Mouse (Mus musculus) forebrain, embryonic 15.5 days (tissue): ENCODE measurements at regions not wholly inside any gene's neighbourhood (a gene's known extent, or its start where the extent isn't known, plus 50 kb on each side); places are given as distances from the start of the nearest gene placed in this dataset.
"Not testable (repeated sequence)": the region's sequence is repeated elsewhere in the genome, so short reads cannot be mapped to it uniquely, and the experiment has no call there.

Experiments
- ATAC-seq: fragments of 200-750 bp; cut with Nextera tagmentation; replicated peaks from 2 replicates; pipeline ENCODE4 v1.8.0; 2017; ENCODE audit warnings: mild to moderate bottlenecking, moderate TSS enrichment, moderate library complexity
- H3K27ac ChIP-seq: fragments of 300-500 bp; sonication (generic); replicated peaks from 2 replicates; pipeline ENCODE4 v1.5.1; 2015; ENCODE audit warnings: mild to moderate bottlenecking, inconsistent platforms
- H3K27me3 ChIP-seq: fragments of 300-500 bp; sonication (generic); 2 replicates; pipeline ENCODE4 v1.6.1; 2015; ENCODE audit warnings: inconsistent platforms
- H3K36me3 ChIP-seq: fragments of 300-500 bp; sonication (generic); 2 replicates; pipeline ENCODE4 v1.6.1; 2015; ENCODE audit warnings: mild to moderate bottlenecking, inconsistent platforms
- H3K4me1 ChIP-seq: fragments of 300-500 bp; sonication (generic); 2 replicates; pipeline ENCODE4 v1.6.1; 2015; ENCODE audit warnings: inconsistent platforms
- H3K4me2 ChIP-seq: fragments of 300-500 bp; sonication (generic); replicated peaks from 2 replicates; pipeline ENCODE4 v1.6.1; 2015; ENCODE audit warnings: mild to moderate bottlenecking, inconsistent platforms
- H3K4me3 ChIP-seq: fragments of 300-500 bp; sonication (generic); 2 replicates; pipeline ENCODE4 v1.5.1; 2015; ENCODE audit warnings: mild to moderate bottlenecking, inconsistent platforms
- H3K9ac ChIP-seq: fragments of 300-500 bp; sonication (generic); replicated peaks from 2 replicates; pipeline ENCODE4 v1.6.1; 2015; ENCODE audit warnings: mild to moderate bottlenecking, inconsistent platforms
- H3K9me3 ChIP-seq: fragments of 300-500 bp; sonication (generic); 2 replicates; pipeline ENCODE4 v1.6.1; 2016; ENCODE audit warnings: inconsistent platforms
- WGBS: fragments of 180-500 bp; shearing (Covaris S2); methylation state at CpG from one replicate; pipeline ENCODE4 v1.1.7; 2015; ENCODE audit warnings: mixed read lengths; 5-methylcytosine and 5-hydroxymethylcytosine counted together

DNA sequence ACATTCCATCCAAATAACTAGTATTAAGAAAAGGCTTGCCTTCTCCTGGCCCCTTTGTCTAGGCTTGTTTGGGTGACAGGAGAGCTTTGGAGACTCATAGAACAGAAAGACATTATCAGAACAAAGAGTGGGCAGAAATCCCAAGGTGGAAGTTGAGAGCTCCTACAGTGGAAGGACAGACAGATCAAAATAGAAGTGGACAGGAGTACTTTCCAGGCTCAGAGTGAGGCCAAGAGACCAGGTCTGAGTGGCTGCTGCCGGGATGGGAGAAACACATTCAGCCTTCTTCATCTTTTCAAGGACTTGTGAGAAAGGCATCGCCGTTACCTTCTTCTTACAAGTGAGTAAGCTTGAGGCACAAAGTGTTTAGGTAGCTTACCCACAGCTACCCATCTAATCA, 197.5 kb downstream of the Fam43a start:
- H3K4me3 ChIP-seq: no peak overlapping the region
- H3K36me3 ChIP-seq: no peaks in the 10 kb centered on the region
- H3K4me1 ChIP-seq: peaks cover 14% of the 10 kb centered on the region
- no peaks in the 10 kb centered on the region for H3K9me3 ChIP-seq
- ATAC-seq: no peak
- no peak overlapping the region for H3K9ac ChIP-seq
- H3K27me3 ChIP-seq: no peaks in the 10 kb centered on the region
- H3K27ac ChIP-seq: no peak overlapping the region
- no peak overlapping the region for H3K4me2 ChIP-seq
- 96% methylated on average over 3 of the region's 3 CpGs for WGBS

DNA sequence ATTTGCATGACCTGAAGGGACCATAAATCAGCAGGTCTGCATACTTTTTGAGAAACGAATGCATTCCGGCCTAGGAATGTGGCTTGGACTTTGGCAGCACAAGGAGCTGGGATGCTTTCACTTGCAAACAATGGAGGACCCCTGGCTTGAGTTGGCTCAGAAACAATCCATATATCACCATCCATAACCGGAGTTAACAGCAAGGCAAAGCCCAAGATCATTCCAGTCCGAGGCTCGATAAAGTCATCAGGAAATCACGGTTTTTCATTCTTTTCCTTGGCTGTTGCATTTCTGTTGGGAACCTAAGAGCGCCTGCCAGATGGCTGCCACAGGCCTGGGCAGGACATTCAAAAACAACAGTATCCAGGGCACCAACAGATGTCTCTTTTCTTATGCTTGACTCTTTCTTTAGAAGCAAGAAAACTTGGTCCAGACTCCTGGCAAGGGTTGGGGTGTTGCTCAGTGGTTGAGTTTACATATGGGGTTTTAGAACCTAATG, 198.5 kb downstream of the Fam43a start:
- Histone ChIP-seq H3K4me3 (no peak overlapping the region), H3K9ac (no peak overlapping the region), H3K9me3 (no peaks in the 10 kb centered on the region), H3K4me2 (no peak overlapping the region), H3K27me3 (no peaks in the 10 kb centered on the region), H3K27ac (no peak overlapping the region), H3K36me3 (no peaks in the 10 kb centered on the region), H3K4me1 (peaks cover 7% of the 10 kb centered on the region)
- WGBS: 71% methylated on average over 7 of the region's 7 CpGs
- 0 out of 2 replicates have a peak, but pooled peaks have one; percentile 26 for ATAC-seq

DNA sequence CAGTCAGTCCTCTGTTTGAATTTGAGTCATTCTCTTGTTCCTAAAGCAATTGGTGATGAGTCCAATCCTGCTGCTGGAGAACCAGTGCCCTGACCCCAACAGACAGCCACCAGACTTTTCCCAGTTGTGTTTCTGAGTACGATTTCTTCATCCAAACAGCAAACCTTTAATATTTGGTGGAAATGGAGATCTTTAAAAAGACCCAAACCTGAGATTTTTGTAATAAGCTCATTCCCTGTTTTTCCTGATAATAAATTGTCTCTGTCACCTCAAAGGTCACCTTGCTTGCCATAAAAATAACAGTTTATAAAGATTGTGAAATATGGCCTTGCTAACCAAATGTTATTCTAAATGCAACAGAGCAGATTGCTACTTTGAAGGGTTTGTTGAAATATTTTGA, 199.0 kb downstream of the Fam43a start:
- ATAC-seq: no peak
- Histone ChIP-seq H3K36me3 (no peaks in the 10 kb centered on the region), H3K27ac (no peak overlapping the region), H3K9ac (no peak overlapping the region), H3K4me3 (no peak overlapping the region), H3K4me1 (peaks cover 2% of the 10 kb centered on the region), H3K4me2 (no peak overlapping the region), H3K9me3 (no peaks in the 10 kb centered on the region), H3K27me3 (no peaks in the 10 kb centered on the region)
- 88% methylated on average over 1 of the region's 1 CpGs for WGBS

DNA sequence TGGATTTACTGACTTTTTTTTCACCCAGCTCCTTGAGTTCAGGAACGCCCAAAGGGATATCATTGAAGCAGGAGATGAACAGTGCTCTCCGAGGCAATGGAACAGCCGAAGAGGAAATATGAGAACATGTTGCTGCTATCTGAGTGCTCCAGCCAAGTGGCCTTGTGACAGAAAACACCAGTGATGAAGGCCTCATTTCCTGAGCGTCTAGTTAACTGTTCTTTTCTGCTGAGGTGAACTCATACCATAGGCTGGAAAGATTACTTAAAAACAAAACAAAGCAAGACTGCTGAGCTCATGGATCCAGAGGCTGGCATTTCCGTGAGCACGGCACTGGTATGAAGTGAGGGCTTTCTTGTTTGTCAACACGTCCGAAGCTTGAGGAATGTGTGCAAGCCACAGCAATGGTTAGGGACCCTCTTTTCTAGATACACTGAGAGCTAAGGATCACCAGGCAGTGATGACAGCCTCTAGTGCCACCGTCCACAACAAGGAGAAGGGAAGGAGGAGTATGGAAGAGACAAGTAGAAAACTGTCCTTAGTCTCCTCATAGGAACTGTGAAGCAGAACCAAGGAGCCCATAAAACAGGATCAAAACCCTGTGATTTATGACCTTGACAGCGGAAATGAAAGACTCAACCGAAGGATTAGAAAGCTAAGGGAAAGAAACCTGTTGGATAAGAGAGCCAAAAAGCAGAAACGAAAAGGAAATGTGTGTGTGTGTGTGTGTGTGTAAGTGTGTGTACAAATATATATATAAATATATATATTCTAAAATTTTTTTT, 200.4 kb downstream of the Fam43a start:
- Histone ChIP-seq H3K9ac (no peak overlapping the region), H3K4me2 (no peak overlapping the region), H3K9me3 (no peaks in the 10 kb centered on the region), H3K27ac (no peak overlapping the region), H3K4me3 (no peak overlapping the region), H3K36me3 (no peaks in the 10 kb centered on the region), H3K4me1 (no peaks in the 10 kb centered on the region), H3K27me3 (no peaks in the 10 kb centered on the region)
- no peak for ATAC-seq
- 85% methylated on average over 12 of the region's 12 CpGs for WGBS

DNA sequence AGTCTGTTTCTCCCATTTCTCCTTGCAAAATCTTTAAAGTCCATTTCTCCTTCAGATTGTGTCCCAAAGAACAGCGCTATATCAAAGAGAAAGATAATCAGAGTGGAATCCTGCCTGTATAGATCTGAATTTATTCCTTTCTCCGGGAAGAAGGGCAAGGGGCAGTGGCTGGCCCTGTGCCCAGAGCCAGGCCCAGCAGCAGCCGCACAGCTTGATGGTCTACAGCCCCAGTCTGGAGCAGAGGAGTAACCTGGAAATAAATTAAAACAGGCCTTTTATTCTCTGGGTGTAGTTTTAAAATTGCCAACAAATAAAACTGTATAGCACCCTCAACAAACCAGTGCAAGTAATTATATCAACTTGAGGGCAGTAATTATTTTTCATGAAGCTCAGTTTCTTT, 204.5 kb downstream of the Fam43a start:
- Histone ChIP-seq H3K36me3 (no peaks in the 10 kb centered on the region), H3K4me3 (no peak overlapping the region), H3K4me1 (no peaks in the 10 kb centered on the region), H3K27ac (no peak overlapping the region), H3K4me2 (no peak overlapping the region), H3K27me3 (no peaks in the 10 kb centered on the region), H3K9ac (no peak overlapping the region), H3K9me3 (no peaks in the 10 kb centered on the region)
- ATAC-seq: no peak
- WGBS: 52% methylated on average over 3 of the region's 3 CpGs

DNA sequence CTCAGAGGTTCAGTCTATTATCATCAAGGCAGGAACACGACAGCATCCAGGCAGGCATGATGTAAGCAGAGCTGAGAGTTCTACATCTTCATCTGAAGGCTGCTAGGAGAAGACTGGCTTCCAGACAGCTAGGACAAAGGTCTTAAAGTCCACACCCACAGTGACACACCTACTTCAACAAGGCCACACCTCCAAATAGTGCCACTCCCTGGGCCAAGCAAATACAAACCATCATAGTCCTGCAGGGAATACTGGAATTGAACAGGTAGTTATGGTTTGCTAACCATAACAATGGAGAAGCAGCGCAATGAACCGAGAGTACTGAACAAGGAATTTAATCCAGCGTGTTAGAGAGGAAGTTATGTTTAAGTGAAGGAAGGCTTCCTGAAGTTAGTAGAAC, 206.7 kb downstream of the Fam43a start:
- not testable (repeated sequence) for H3K36me3 ChIP-seq, H3K9me3 ChIP-seq, H3K9ac ChIP-seq, H3K27me3 ChIP-seq, ATAC-seq, H3K27ac ChIP-seq, H3K4me3 ChIP-seq, H3K4me1 ChIP-seq, H3K4me2 ChIP-seq
- WGBS: 95% methylated on average over 4 of the region's 4 CpGs

DNA sequence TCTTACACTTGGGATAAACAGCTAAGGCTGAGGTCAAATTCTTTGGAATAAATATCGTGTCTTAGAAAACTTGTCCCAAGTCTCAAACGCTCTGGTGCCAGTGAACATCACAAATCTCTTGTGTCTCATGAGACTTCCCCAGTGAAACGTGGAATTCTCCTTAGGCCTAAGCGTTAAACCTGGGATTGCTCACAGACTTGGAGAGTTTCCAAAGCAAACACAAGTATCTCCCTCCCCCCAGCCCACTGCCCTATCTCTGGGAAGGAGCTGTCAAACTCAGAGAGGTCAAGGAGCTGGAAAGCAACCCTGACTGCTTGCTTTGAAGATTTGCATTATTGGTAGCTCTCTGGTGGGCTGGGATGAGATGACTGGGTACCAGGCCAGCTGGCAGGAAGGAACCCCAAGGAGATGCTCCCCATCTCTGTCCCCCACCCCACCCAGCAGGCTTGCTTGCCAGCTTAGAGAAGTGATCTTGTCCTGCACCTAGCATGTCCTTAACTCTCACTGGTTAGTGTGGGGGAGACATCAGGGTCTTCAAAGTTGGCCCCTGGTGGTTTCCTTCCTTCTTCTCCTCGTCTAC, 219.1 kb downstream of the Fam43a start:
- H3K36me3 ChIP-seq: no peaks in the 10 kb centered on the region
- H3K4me1 ChIP-seq: peaks cover 12% of the 10 kb centered on the region
- H3K4me2 ChIP-seq: no peak overlapping the region
- H3K9me3 ChIP-seq: no peaks in the 10 kb centered on the region
- no peaks in the 10 kb centered on the region for H3K27me3 ChIP-seq
- H3K9ac ChIP-seq: no peak overlapping the region
- ATAC-seq: no peak
- WGBS: 68% methylated on average over 5 of the region's 5 CpGs
- H3K27ac ChIP-seq: no peak overlapping the region
- H3K4me3 ChIP-seq: no peak overlapping the region

DNA sequence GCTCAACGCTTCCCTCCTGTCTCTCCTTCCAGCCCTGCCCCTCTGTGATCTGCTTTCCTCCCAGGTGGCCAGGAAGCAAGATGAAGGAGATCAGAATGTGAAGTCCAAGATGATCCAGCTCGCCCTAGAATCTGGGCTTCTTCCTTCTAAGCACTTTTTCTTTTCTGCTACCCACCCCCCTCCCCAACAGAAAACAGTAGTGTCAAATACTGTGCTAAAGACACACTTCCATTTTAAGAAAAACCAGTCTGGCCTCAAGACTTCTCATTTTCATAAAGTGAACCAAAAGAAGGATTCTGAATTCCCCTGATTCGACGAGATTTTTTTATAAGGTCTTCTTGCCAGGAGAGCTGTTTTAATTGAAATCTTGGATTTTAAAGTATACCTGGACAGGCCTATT, 219.8 kb downstream of the Fam43a start:
- no peaks in the 10 kb centered on the region for H3K9me3 ChIP-seq
- no peak overlapping the region for H3K4me3 ChIP-seq
- peaks cover 12% of the 10 kb centered on the region for H3K4me1 ChIP-seq
- no peak overlapping the region for H3K27ac ChIP-seq
- H3K27me3 ChIP-seq: no peaks in the 10 kb centered on the region
- WGBS: 95% methylated on average over 4 of the region's 4 CpGs
- no peaks in the 10 kb centered on the region for H3K36me3 ChIP-seq
- ATAC-seq: no peak
- no peak overlapping the region for H3K4me2 ChIP-seq
- no peak overlapping the region for H3K9ac ChIP-seq

DNA sequence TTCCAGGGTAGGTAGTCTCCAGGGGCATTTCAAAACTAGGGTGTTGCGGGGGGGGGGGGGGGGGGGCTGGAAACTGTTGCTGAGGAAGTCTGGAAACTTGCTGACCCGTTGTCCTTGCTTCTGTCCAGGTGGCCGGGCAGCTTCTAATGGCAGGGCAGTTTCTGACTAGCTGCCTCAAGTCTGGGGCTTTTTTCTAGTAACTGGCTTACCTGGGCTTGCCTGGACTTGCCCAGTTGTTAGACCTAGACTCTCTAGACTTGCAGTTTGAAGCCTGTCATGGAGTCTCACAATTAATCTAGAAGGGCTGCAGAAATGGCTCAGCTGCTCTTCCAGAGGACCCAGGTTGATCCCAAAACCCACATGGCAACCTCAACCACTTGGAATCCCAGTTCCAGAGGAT, 220.7 kb downstream of the Fam43a start:
- Histone ChIP-seq H3K4me2 (no peak overlapping the region), H3K9ac (no peak overlapping the region), H3K27me3 (no peaks in the 10 kb centered on the region), H3K27ac (no peak overlapping the region), H3K36me3 (no peaks in the 10 kb centered on the region), H3K4me3 (no peak overlapping the region), H3K4me1 (peaks cover 12% of the 10 kb centered on the region), H3K9me3 (no peaks in the 10 kb centered on the region)
- WGBS: 86% methylated on average over 3 of the region's 3 CpGs
- ATAC-seq: no peak

DNA sequence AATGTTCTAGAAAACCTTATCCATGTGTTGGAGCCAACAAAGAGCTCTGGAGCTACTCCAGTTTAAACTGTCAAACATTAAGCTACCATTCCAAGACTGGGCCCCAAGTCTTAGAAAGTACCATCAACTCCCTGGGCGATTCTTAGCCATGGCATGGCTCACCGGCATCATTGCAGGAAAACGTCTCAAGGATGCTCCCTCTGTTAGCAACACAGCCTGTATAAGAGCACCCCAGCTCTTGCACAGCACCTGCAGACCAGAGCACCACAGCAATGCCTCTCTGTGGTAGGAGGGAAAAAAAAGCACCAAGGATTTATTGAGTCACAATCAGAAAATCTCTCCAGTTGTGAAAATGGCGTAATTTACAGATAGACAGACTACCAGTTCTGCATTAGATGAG, 221.2 kb downstream of the Fam43a start:
- Histone ChIP-seq H3K9me3 (no peaks in the 10 kb centered on the region), H3K36me3 (no peaks in the 10 kb centered on the region), H3K4me3 (no peak overlapping the region), H3K9ac (no peak overlapping the region), H3K27me3 (no peaks in the 10 kb centered on the region), H3K4me1 (peaks cover 12% of the 10 kb centered on the region), H3K4me2 (no peak overlapping the region), H3K27ac (no peak overlapping the region)
- no peak for ATAC-seq
- WGBS: 80% methylated on average over 4 of the region's 4 CpGs

DNA sequence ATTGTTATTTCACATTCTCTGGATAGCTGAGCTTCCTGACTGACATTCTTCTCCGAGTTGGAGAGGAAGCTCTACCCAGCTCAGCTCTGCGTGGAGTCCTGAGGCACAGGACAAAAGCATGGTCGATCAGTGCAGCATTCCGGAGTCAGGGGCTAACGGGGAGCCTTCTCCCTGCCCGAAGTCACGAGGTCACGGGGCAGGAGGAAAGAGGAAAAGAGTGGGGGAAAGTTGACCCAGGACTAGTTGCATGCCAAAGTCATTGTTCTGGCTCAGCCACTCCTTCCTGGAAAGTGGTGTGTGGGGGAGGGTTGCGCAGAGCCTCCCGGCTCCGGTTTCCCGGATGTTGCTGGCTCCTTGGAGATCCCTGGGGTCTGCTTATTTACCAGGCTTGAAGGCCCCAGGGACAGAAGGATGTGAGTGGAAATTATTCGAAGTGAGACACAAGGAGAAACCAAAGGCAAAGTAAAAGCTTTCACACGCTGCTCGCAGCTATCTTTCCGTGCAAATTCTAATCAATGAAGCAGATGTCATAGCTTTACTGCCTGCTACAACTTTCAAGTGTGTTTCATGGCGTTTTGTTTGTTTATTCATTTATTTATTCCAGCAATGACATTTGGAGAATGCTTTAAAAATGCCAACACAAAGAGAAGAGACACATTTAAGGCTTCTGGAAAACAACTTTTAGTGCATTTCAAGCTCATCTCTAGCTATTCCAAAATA, 221.8 kb downstream of the Fam43a start:
- peak overlapping the region; percentile 16; the same call in 1 of the 2 replicates for H3K4me3 ChIP-seq
- H3K4me2 ChIP-seq: peak overlapping the region; percentile 39
- no peaks in the 10 kb centered on the region for H3K9me3 ChIP-seq
- no peak overlapping the region for H3K9ac ChIP-seq
- WGBS: 13% methylated on average over 17 of the region's 17 CpGs
- peaks cover 14% of the 10 kb centered on the region for H3K4me1 ChIP-seq
- 0 out of 2 replicates have a peak overlapping the region, but pooled peaks have one; percentile 20 for H3K27ac ChIP-seq
- no peaks in the 10 kb centered on the region for H3K36me3 ChIP-seq
- H3K27me3 ChIP-seq: no peaks in the 10 kb centered on the region
- peak; percentile 58; the same call in 1 of the 2 replicates for ATAC-seq

DNA sequence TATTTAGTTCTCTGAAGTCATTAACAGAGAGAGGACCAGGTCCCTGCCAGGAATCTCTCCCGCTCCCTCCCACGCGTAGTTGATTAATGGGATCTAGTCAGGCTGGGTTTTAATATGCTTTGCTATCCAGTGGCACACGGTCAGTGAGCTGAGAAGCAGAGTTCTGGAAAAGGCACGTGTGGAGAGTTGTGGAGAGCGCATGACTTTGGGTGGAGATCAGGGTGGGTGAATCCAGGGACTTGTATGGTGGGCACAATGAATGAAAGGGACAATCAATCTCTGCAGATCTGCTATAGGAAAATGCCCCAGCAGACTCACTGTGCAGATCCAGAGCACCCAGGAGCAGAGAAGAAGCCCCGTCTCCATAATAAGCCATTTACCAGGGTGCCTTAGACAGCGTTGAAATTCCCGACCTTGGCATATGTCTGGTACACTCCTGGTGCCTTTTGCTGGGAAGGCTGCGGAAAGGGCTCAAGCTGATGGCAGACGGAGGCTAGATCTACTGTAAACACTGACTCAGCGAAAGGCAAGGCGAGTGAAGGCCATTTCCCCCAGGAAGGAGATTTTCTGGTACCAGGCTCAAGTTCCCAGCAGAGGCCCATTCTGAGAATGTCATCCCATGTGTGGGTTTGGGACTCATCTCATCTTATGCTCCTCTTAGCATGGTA, 222.5 kb downstream of the Fam43a start:
- Histone ChIP-seq H3K9ac (no peak overlapping the region), H3K4me2 (no peak overlapping the region), H3K27ac (no peak overlapping the region), H3K36me3 (no peaks in the 10 kb centered on the region), H3K9me3 (no peaks in the 10 kb centered on the region), H3K4me1 (peaks cover 16% of the 10 kb centered on the region), H3K27me3 (no peaks in the 10 kb centered on the region), H3K4me3 (no peak overlapping the region)
- 76% methylated on average over 13 of the region's 13 CpGs for WGBS
- no peak for ATAC-seq
